Mouse (Mus musculus): ENCODE results near the gene Ppm1h.

DNA sequence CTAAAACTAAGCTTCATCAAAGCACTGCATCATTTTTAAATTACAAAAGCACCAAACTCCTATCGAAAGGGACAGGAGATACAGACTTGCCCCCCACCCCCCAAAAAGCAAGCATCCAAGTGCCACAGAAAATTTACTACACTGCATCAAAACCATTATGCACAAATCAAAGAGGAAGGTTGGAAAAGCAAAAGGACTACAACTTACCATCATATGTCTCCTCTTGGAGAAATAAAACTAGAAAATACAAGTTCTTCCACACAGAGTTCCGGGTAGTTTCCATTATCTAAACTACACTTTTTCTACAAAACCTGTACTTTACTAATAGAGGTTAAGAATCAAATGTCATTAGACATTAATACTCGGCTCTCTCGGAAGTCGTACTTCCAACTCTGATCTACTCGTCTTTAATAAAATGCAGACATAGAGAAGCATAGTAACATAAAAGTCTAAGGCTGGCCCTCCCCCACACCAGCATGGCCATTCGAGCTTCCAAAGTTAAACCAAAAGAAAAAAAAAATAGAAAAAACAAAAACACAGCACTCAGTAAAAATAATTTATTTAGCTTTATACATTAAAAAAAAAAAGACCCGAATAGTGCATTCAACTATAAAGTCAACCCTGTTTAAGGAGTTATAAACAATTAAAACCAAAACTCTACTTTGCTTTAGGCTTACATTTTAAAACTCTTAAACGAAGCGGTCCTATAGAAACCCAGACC is 306.1 kb downstream of the Ppm1h start:
- TF ChIP-seq POLR2AphosphoS2 (IDR thresholded peaks at IDR 0.05; ENCODE audit: insufficient read length, low read depth) (no peak), POLR2A (IDR thresholded peaks at IDR 0.05; ENCODE audit: insufficient read length, low read depth) (no peak), MAX (IDR thresholded peaks at IDR 0.05; ENCODE audit: low read depth) (no peak), MYOD1 (IDR thresholded peaks at IDR 0.05; ENCODE audit: control insufficient read depth in 1 of 3, insufficient read length in 2 of 3, low read depth in 2 of 3) (no peak)

Measured in myocyte (in vitro differentiated cells).